11 mouse cellular contexts compared by ENCODE assay signal in the genomic region with DNA sequence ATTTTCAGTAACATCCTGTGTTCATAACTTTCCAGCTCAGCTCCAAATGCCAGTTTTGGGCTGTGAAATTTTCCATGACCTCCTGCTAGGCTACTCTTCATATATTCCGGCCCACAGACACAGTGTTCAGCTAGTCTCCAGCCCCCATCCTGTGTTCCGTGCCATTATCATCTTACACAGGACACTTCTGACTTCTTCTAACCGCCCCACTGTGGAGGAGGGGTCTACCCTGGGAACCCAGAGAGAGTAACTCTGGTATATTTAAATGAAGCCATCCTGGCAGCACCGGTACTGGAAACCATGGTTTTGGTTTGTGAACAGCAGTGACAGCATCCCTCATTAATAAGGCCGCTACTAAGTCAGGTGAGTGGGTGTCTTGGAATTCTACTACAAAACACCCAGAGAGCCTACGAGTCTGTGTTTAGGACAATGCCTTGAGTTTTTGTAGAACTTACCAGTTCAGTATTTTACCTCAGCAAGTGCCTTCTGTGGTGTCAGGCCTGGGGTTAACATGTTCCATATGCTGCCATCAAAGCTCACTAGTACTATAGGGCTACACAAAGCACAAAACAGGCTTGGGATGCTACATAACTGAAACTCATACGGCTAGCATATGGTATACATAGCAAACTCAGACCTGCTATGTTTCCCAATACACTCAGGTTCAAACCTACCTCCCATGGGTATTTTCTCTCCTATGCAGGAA. TPM values are rescaled to one million over a fixed set of nuclear protein-coding genes. Genes with fewer than 3 reads are reported as not detected.
DNase-seq lines count a peak whose midpoint lies in the region; ATAC-seq and TF ChIP-seq lines count a peak whose summit lies in the region.
"Had no signal": no experiment of that assay in that cellular context is flagged by ENCODE, and none has a peak within 500 bp of the region (broad histone marks: within the 10 kb centered on the region; RNA-seq: fewer than 3 reads in every experiment).

No protein-coding gene starts in this region.

- no peak overlapping the region for H3K4me2 ChIP-seq in intestine, embryonic 14.5 days (ENCODE audit: low read length)
- no peak overlapping the region for H3K4me2 ChIP-seq in intestine, embryonic 15.5 days (replicated peaks)
- no peak overlapping the region for H3K4me2 ChIP-seq in embryonic facial prominence, embryonic 12.5 days (replicated peaks)
- H3K4me2 ChIP-seq in limb, embryonic 14.5 days (replicated peaks; ENCODE audit: low read depth, low read length, severe bottlenecking), result no peak overlapping the region
- H3K4me2 ChIP-seq: liver, embryonic 12.5 days; midbrain, embryonic 13.5 days had no signal

- ATAC-seq in intestine, embryonic 14.5 days (replicated peaks; ENCODE audit: low FRiP score, low TSS enrichment, low read depth), result no peak
- no peak for ATAC-seq in intestine, embryonic 15.5 days
- ATAC-seq in embryonic facial prominence, embryonic 12.5 days (ENCODE audit: insufficient number of reproducible peaks, insufficient read depth, low FRiP score, low TSS enrichment), result peak; percentile 50; the same call in 1 of the 2 replicates
- no peak for ATAC-seq in limb, embryonic 14.5 days (ENCODE audit: low FRiP score, low read depth)
- ATAC-seq: inflammation-experienced regulatory T-cells, adult 6 months; liver, embryonic 12.5 days had no signal

- WGBS in intestine, embryonic 14.5 days, result 55% methylated on average over 7 of the region's 7 CpGs
- 66% methylated on average over 7 of the region's 7 CpGs for WGBS in intestine, embryonic 15.5 days
- 36% methylated on average over 7 of the region's 7 CpGs for WGBS in embryonic facial prominence, embryonic 12.5 days
- 42% methylated on average over 7 of the region's 7 CpGs for WGBS in limb, embryonic 14.5 days

- no peaks in the 10 kb centered on the region for H3K9me3 ChIP-seq in intestine, embryonic 14.5 days (ENCODE audit: control insufficient read depth, low read length)
- H3K9me3 ChIP-seq in intestine, embryonic 15.5 days, result no peaks in the 10 kb centered on the region
- no peaks in the 10 kb centered on the region for H3K9me3 ChIP-seq in embryonic facial prominence, embryonic 12.5 days
- no peaks in the 10 kb centered on the region for H3K9me3 ChIP-seq in limb, embryonic 14.5 days (ENCODE audit: control insufficient read depth, low read length)
- H3K9me3 ChIP-seq: liver, embryonic 12.5 days; midbrain, embryonic 13.5 days had no signal

- H3K27ac ChIP-seq in intestine, embryonic 14.5 days (ENCODE audit: low read depth), result no peak overlapping the region
- no peak overlapping the region for H3K27ac ChIP-seq in intestine, embryonic 15.5 days
- H3K27ac ChIP-seq in embryonic facial prominence, embryonic 12.5 days, result peak overlapping the region; percentile 75
- H3K27ac ChIP-seq in limb, embryonic 14.5 days (replicated peaks; ENCODE audit: low read depth, low read length), result peak overlapping the region; percentile 56; the same call in 1 of the 2 replicates
- H3K27ac ChIP-seq: liver, embryonic 12.5 days; midbrain, embryonic 13.5 days had no signal

- peak; percentile 81 for DNase-seq in heart, adult 11 months
- no peak for DNase-seq in heart, postnatal 14 days
- peak; percentile 49 for DNase-seq in intestine, embryonic 14.5 days (ENCODE audit: low spot score)
- DNase-seq in limb, embryonic 14.5 days (ENCODE audit: low spot score), result no peak
- DNase-seq in cerebellum, postnatal 10 days, result no peak
- no peak for DNase-seq in layer of hippocampus, postnatal 36 days

- TF ChIP-seq POLR2A in limb, embryonic 14.5 days (IDR thresholded peaks at IDR 0.05; ENCODE audit: borderline replicate concordance, extremely low read depth, insufficient read depth, insufficient read length), result no peak

- no peak overlapping the region for H3K9ac ChIP-seq in intestine, embryonic 14.5 days (ENCODE audit: low read length)
- H3K9ac ChIP-seq in intestine, embryonic 15.5 days, result no peak overlapping the region
- H3K9ac ChIP-seq in embryonic facial prominence, embryonic 12.5 days, result no peak overlapping the region
- H3K9ac ChIP-seq in limb, embryonic 14.5 days (ENCODE audit: low read depth, low read length, severe bottlenecking), result no peak overlapping the region
- H3K9ac ChIP-seq: liver, embryonic 12.5 days; midbrain, embryonic 13.5 days had no signal

- H3K4me1 ChIP-seq in intestine, embryonic 14.5 days (replicated peaks; ENCODE audit: control insufficient read depth, insufficient read depth, low read length), result peaks cover 27% of the 10 kb centered on the region
- no peaks in the 10 kb centered on the region; the same call in 1 of the 2 replicates for H3K4me1 ChIP-seq in intestine, embryonic 15.5 days (replicated peaks)
- H3K4me1 ChIP-seq in embryonic facial prominence, embryonic 12.5 days, result peaks cover 31% of the 10 kb centered on the region
- peaks cover 12% of the 10 kb centered on the region for H3K4me1 ChIP-seq in limb, embryonic 14.5 days (ENCODE audit: control insufficient read depth, insufficient read depth, low read length)

- no peaks in the 10 kb centered on the region for H3K36me3 ChIP-seq in intestine, embryonic 14.5 days (ENCODE audit: control insufficient read depth, insufficient read depth, low read length)
- H3K36me3 ChIP-seq in intestine, embryonic 15.5 days, result no peaks in the 10 kb centered on the region
- H3K36me3 ChIP-seq in embryonic facial prominence, embryonic 12.5 days, result no peaks in the 10 kb centered on the region
- H3K36me3 ChIP-seq in limb, embryonic 14.5 days (ENCODE audit: control insufficient read depth, insufficient read depth, low read length), result no peaks in the 10 kb centered on the region
- H3K36me3 ChIP-seq: liver, embryonic 12.5 days; midbrain, embryonic 13.5 days had no signal

- no peaks in the 10 kb centered on the region for H3K27me3 ChIP-seq in intestine, embryonic 14.5 days (replicated peaks; ENCODE audit: control insufficient read depth, insufficient read depth, low read length)
- no peaks in the 10 kb centered on the region for H3K27me3 ChIP-seq in intestine, embryonic 15.5 days (replicated peaks)
- H3K27me3 ChIP-seq in embryonic facial prominence, embryonic 12.5 days, result no peaks in the 10 kb centered on the region
- no peaks in the 10 kb centered on the region for H3K27me3 ChIP-seq in limb, embryonic 14.5 days (ENCODE audit: control insufficient read depth, insufficient read depth, low read length)
- H3K27me3 ChIP-seq: liver, embryonic 12.5 days had no signal

- no peak overlapping the region for H3K4me3 ChIP-seq in intestine, embryonic 14.5 days (ENCODE audit: low read depth, low read length)
- H3K4me3 ChIP-seq in intestine, embryonic 15.5 days (replicated peaks), result no peak overlapping the region
- H3K4me3 ChIP-seq in embryonic facial prominence, embryonic 12.5 days, result no peak overlapping the region
- no peak overlapping the region for H3K4me3 ChIP-seq in limb, embryonic 14.5 days (replicated peaks; ENCODE audit: low read length)
- H3K4me3 ChIP-seq: liver, embryonic 12.5 days; midbrain, embryonic 13.5 days had no signal

- intact Hi-C loops in heart, postnatal 14 days (cut with DNase I), result loop anchor here (2.0 to 5.0 kb wide), 4 partner anchors 56 to 292 kb away; a partner anchor contains a TSS

RNA-seq across cellular contexts. Expression of a gene that starts 32.6 kb away (rescaled TPM):
- total RNA-seq in heart, postnatal 14 days (2021), result 1 to 10 TPM; 1.6 to 2.0 TPM
- 49.8 and 59.8 TPM in 2 replicates for polyA plus RNA-seq in intestine, embryonic 14.5 days (2014; fragmentation: Nextera tagmentation; extraction: Ambion mirVana)
- polyA plus RNA-seq in intestine, embryonic 15.5 days (2015; fragmentation: Nextera tagmentation; extraction: Ambion mirVana), result 36.1 and 36.8 TPM in 2 replicates
- polyA plus RNA-seq in embryonic facial prominence, embryonic 12.5 days (2016; fragmentation: Nextera tagmentation; extraction: Ambion mirVana), result 57.9 and 60.8 TPM in 2 replicates
- polyA plus RNA-seq in limb, embryonic 14.5 days (2012; rRNA removed), result 65.8 and 66.8 TPM in 2 replicates
- polyA plus RNA-seq in limb, embryonic 14.5 days (2014; fragmentation: Nextera tagmentation; extraction: Ambion mirVana), result 39.8 and 46.4 TPM in 2 replicates
- 10 to 100 TPM; 16.4 to 21.1 TPM for total RNA-seq in layer of hippocampus, postnatal 36 days (2021)

Comparison
In these comparisons a context has a peak if more than half of its experiments do, and no peak if none do; other contexts are left out.
1. DNase-seq: peak in heart, adult 11 months (single experiment) and intestine, embryonic 14.5 days (single experiment); none in heart, postnatal 14 days (0 of 2), limb, embryonic 14.5 days (single experiment), cerebellum, postnatal 10 days (0 of 2) and layer of hippocampus, postnatal 36 days (0 of 2).
2. H3K27ac ChIP-seq: peak in embryonic facial prominence, embryonic 12.5 days (single experiment) and limb, embryonic 14.5 days (single experiment); none in intestine, embryonic 14.5 days (single experiment) and intestine, embryonic 15.5 days (single experiment).